Mouse (Mus musculus) 3T3-L1 (cell line): Measurements from ENCODE around the gene Grk3.

ENCODE experiments used
- DNase-seq: peaks from one replicate; pipeline ENCODE4 v3.0.0-alpha.2; 2015; ENCODE audit warnings: low read depth, low spot score

Grk3 gene

GRCm38 (mm10) chr5:112941001-112941400 is 74.6 kb downstream of the Grk3 start:
- no peak for DNase-seq

- DNase-seq = no peak
These were observed 79.0 kb downstream of the Grk3 start for GRCm38 (mm10) chr5:112936632-112937031.

- no peak for DNase-seq
These were observed 80.2 kb downstream of the Grk3 start for GRCm38 (mm10) chr5:112935436-112935835.

GRCm38 (mm10) chr5:112932878-112933567 is 82.6 kb downstream of the Grk3 start:
- no peak for DNase-seq

- no peak for DNase-seq
These were observed 83.7 kb downstream of the Grk3 start for GRCm38 (mm10) chr5:112931901-112932300.

- no peak for DNase-seq
These were observed 87.2 kb downstream of the Grk3 start for GRCm38 (mm10) chr5:112928201-112928881.

- no peak for DNase-seq
These were observed 90.2 kb downstream of the Grk3 start for GRCm38 (mm10) chr5:112925422-112925821.

- no peak for DNase-seq
These were observed 90.8 kb downstream of the Grk3 start for GRCm38 (mm10) chr5:112924806-112925205.

- DNase-seq = no peak
These were observed 91.8 kb downstream of the Grk3 start for GRCm38 (mm10) chr5:112923841-112924240.

- no peak for DNase-seq
These were observed 93.7 kb downstream of the Grk3 start for GRCm38 (mm10) chr5:112921914-112922313.

- DNase-seq = no peak
These were observed 105.2 kb downstream of the Grk3 start for GRCm38 (mm10) chr5:112910381-112910780.

- DNase-seq = no peak
These were observed 107.4 kb downstream of the Grk3 start for GRCm38 (mm10) chr5:112908169-112908614.

GRCm38 (mm10) chr5:112907504-112907903 is 108.1 kb downstream of the Grk3 start:
- no peak for DNase-seq

GRCm38 (mm10) chr5:112895674-112896654 is 119.6 kb downstream of the Grk3 start, which contains the start of gene Myo18b:
Myo18b (minus strand) TSS chr5:112896362.
- no peak for DNase-seq

GRCm38 (mm10) chr5:112893462-112894060 is 122.0 kb downstream of the Grk3 start:
- DNase-seq = no peak

GRCm38 (mm10) chr5:112892411-112892810 is 123.2 kb downstream of the Grk3 start:
- no peak for DNase-seq

- DNase-seq = no peak
These were observed 126.9 kb downstream of the Grk3 start for GRCm38 (mm10) chr5:112888651-112889050.

GRCm38 (mm10) chr5:112886687-112887491 is 128.7 kb downstream of the Grk3 start:
- DNase-seq = no peak

- no peak for DNase-seq
These were observed 138.0 kb downstream of the Grk3 start for GRCm38 (mm10) chr5:112877391-112878115.

- peak; percentile 2 for DNase-seq
These were observed 138.7 kb downstream of the Grk3 start for GRCm38 (mm10) chr5:112876846-112877390.
